Mouse (Mus musculus) limb, embryonic 13.5 days (tissue): ENCODE data around the gene Arsb. TPM values are rescaled to one million over a fixed set of nuclear protein-coding genes. Genes with fewer than 3 reads are reported as not detected.

ENCODE experiments used
- ATAC-seq: fragments of 200-750 bp; cut with Nextera tagmentation; 2 replicates; pipeline ENCODE4 v1.8.0; 2017; ENCODE audit warnings: low read depth, moderate number of reproducible peaks, moderate TSS enrichment; ENCODE audit not compliant: low FRiP score
- H3K27ac ChIP-seq: fragments of 300-500 bp; sonication (generic); 2 replicates; pipeline ENCODE4 v1.5.1; 2015; ENCODE audit warnings: inconsistent platforms, mild to moderate bottlenecking, moderate library complexity
- H3K27me3 ChIP-seq: fragments of 300-500 bp; sonication (generic); 2 replicates; pipeline ENCODE4 v1.6.1; 2015; ENCODE audit warnings: mild to moderate bottlenecking, inconsistent platforms
- H3K36me3 ChIP-seq: fragments of 300-500 bp; sonication (generic); 2 replicates; pipeline ENCODE4 v1.6.1; 2015; ENCODE audit warnings: inconsistent platforms, mild to moderate bottlenecking, moderate library complexity
- H3K4me1 ChIP-seq: fragments of 300-500 bp; sonication (generic); 2 replicates; pipeline ENCODE4 v1.6.1; 2015; ENCODE audit warnings: inconsistent platforms
- H3K4me2 ChIP-seq: fragments of 300-500 bp; sonication (generic); replicated peaks from 2 replicates; pipeline ENCODE4 v1.6.1; 2015; ENCODE audit warnings: inconsistent platforms, mild to moderate bottlenecking, moderate library complexity
- H3K4me3 ChIP-seq: fragments of 300-500 bp; sonication (generic); 2 replicates; pipeline ENCODE4 v1.5.1; 2015; ENCODE audit warnings: moderate library complexity, mild to moderate bottlenecking, inconsistent platforms
- H3K9ac ChIP-seq: fragments of 300-500 bp; sonication (generic); 2 replicates; pipeline ENCODE4 v1.6.1; 2015; ENCODE audit warnings: mild to moderate bottlenecking, inconsistent platforms
- H3K9me3 ChIP-seq: fragments of 300-500 bp; sonication (generic); 2 replicates; pipeline ENCODE4 v1.6.1; 2016; ENCODE audit warnings: inconsistent platforms
- WGBS: fragments of 180-500 bp; shearing (Covaris S2); methylation state at CpG from one replicate; pipeline ENCODE4 v1.1.7; 2015; 5-methylcytosine and 5-hydroxymethylcytosine counted together
- polyA plus RNA-seq: library from polyadenylated mRNA; unstranded; fragments of >200 nt; fragmentation: Nextera tagmentation; extraction: Ambion mirVana; gene quantifications from 2 replicates; pipeline ENCODE4 v1.2.1, GENCODE M21; 2015

Gene Arsb
- polyA plus RNA-seq, 1 experiment from 2014 or later = 13.7 TPM

DNA sequence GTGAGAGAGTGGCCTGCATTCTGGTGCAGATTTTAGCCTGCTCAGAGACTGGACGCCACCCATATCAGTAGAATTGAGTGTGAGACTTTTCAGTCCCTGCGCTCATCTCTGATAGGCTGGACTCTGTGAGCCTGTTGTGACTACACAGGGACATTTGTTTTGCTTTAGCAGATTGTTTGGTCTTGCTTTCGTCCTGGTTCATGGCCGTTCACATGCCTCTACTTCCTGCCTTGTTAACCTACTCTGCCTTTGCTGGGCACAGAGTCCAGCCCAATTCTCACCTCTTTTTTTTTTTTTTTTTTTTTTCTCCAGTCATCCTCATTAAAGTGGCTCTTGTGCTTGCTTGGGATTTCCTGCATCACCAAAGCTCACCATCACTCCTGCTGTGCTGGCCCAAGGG, 79.2 kb downstream of the Arsb start:
- Histone ChIP-seq H3K27ac (no peak overlapping the region), H3K9me3 (no peaks in the 10 kb centered on the region), H3K9ac (no peak overlapping the region), H3K36me3 (no peaks in the 10 kb centered on the region), H3K4me1 (peaks cover 28% of the 10 kb centered on the region), H3K4me2 (no peak overlapping the region), H3K4me3 (no peak overlapping the region), H3K27me3 (no peaks in the 10 kb centered on the region)
- ATAC-seq = no peak
- 51% methylated on average over 4 of the region's 4 CpGs for WGBS

DNA sequence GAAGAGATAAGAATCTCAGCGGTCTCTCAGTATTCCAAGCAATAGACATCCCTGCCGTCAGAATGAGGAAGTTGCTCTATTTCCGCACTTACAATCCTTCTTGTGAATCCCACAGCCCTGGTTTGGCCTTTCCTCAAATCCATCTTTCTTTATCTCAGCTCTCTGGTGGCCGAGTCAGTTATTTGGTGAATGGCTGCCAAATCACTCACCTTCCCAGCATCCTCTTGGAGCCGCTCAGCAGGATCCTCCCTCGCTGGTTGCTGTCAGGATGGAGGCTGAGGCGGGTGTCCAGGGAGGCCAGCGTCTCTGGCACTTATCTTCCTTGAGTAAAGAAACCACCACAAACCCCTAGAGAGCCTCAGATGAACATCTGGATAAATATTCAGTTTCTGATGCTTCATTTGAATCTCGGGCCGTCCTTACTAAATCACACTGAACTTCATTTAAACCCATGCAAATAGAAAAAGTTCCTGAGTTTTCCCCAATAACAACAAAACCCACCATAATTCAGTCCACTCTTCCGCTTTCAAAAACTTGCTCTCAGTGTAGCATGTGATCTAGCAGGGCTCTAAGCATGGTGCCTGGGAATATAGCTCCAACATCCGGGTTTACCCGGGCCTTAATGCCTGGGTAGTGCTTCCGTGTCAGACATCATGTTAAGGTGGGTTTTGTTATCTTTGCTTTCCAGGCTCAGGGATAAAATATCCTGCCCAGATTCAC, 81.1 kb downstream of the Arsb start:
- H3K4me2 ChIP-seq = no peak overlapping the region
- no peak overlapping the region for H3K9ac ChIP-seq
- peak; percentile 42; the same call in 1 of the 2 replicates for ATAC-seq
- H3K9me3 ChIP-seq = no peaks in the 10 kb centered on the region
- H3K27ac ChIP-seq = no peak overlapping the region
- 52% methylated on average over 14 of the region's 14 CpGs for WGBS
- no peaks in the 10 kb centered on the region for H3K27me3 ChIP-seq
- H3K36me3 ChIP-seq = no peaks in the 10 kb centered on the region
- no peak overlapping the region for H3K4me3 ChIP-seq
- peaks cover 34% of the 10 kb centered on the region for H3K4me1 ChIP-seq

DNA sequence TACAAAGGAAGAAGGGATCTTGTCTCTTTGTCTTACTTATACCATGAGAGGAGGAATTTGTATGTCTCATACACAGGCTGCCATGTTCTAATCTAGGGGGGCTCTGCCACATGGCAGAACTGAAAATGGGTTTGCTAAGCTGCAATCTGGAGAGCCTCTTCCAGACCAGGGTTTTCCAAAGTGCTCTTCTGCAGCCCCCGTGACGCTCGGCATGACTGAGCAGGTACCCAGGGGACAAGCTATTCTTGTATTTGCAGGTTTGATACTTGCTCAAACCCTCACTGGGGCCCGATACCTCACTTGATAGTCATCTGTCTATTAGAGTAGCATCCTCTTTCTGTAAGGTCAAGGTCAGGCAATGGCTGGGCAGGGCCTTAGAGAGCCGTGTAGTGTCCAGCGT, 82.3 kb downstream of the Arsb start:
- Histone ChIP-seq H3K4me1 (peaks cover 34% of the 10 kb centered on the region), H3K4me3 (no peak overlapping the region), H3K9me3 (no peaks in the 10 kb centered on the region), H3K36me3 (no peaks in the 10 kb centered on the region), H3K27ac (no peak overlapping the region), H3K9ac (no peak overlapping the region), H3K27me3 (no peaks in the 10 kb centered on the region), H3K4me2 (no peak overlapping the region)
- ATAC-seq = no peak
- WGBS = 94% methylated on average over 6 of the region's 6 CpGs

DNA sequence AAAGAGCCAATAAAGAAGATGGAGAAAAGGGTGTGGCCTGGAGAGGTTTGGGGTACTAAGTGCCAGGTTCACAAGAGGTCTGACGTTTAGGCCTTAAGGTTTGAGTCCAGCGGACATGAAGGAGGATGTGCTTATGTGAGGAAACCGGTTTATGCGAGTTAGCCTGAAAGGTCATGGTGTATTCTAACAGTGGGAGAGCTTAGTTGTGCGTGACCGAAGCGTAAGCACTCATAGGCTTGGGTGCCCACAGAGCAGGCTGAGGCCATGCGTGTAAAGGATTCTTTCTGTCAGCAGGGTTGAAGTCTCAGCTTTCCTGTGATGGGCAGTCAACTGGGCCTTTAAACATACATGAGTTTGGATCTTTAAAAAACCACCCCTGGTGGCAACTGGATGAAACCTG, 82.9 kb downstream of the Arsb start:
- Histone ChIP-seq H3K4me3 (no peak overlapping the region), H3K27me3 (no peaks in the 10 kb centered on the region), H3K36me3 (no peaks in the 10 kb centered on the region), H3K9ac (no peak overlapping the region), H3K9me3 (no peaks in the 10 kb centered on the region), H3K4me1 (peaks cover 34% of the 10 kb centered on the region), H3K4me2 (no peak overlapping the region), H3K27ac (no peak overlapping the region)
- 90% methylated on average over 8 of the region's 8 CpGs for WGBS
- ATAC-seq = no peak

DNA sequence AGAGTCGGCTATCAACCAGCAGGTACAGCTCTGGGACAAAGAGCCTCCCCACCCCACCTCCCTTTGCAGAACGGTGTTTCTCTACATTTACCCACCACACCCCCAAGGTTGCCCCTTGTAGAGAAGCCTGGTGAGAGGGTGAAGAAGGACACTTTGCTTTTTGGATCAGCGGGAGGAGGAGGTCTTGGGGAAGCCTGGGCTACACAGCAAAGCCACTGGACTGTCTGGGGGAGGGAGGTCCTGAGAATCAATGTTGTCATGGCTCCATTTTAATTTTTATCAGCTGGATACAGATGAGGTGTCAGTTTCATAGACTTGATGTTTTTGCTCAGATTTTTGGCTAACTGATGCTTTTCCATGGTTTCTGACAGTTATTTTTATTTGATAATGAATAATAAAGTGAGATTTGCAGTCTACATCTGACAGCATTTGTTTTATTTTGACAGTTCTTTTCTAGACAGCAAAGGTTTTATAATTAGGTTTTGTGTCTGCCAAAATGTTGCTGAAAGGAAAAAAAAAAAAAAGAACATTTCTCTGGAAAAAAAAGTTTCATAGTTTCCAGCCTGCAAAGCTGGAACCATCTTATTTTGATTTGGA, 83.6 kb downstream of the Arsb start:
- Histone ChIP-seq H3K36me3 (no peaks in the 10 kb centered on the region), H3K4me2 (no peak overlapping the region), H3K9me3 (no peaks in the 10 kb centered on the region), H3K27me3 (no peaks in the 10 kb centered on the region), H3K4me1 (peaks cover 34% of the 10 kb centered on the region), H3K27ac (no peak overlapping the region), H3K4me3 (no peak overlapping the region), H3K9ac (no peak overlapping the region)
- WGBS = 82% methylated on average over 3 of the region's 3 CpGs
- no peak for ATAC-seq

DNA sequence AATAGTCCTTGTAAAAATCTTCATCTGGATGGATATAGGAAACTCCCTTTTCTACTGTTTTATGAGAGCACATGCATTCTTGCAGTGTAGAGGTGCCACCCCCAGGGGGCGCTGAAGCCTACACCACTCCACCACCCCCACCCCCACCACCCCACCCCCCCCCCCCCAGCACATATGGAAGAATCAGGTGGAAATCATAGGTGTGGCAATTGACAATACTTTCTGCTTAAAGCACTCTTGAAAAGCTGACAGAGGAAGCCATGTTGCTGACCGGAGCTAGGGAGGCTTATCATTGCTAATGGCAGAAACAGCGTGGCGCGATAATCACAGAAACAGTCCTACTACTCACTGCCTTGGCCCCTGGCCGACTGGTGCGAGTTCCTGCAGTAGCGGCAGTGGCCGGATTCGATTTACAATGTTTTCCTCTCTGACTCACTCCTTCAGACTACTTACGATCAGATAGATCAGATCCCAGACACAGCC, 84.3 kb downstream of the Arsb start:
- peak; percentile 12; the same call in 1 of the 2 replicates for ATAC-seq
- Histone ChIP-seq H3K27me3 (no peaks in the 10 kb centered on the region), H3K9ac (no peak overlapping the region), H3K27ac (no peak overlapping the region), H3K36me3 (no peaks in the 10 kb centered on the region), H3K9me3 (no peaks in the 10 kb centered on the region), H3K4me2 (peak overlapping the region; percentile 51), H3K4me1 (peaks cover 30% of the 10 kb centered on the region), H3K4me3 (no peak overlapping the region)
- WGBS = 26% methylated on average over 11 of the region's 11 CpGs

DNA sequence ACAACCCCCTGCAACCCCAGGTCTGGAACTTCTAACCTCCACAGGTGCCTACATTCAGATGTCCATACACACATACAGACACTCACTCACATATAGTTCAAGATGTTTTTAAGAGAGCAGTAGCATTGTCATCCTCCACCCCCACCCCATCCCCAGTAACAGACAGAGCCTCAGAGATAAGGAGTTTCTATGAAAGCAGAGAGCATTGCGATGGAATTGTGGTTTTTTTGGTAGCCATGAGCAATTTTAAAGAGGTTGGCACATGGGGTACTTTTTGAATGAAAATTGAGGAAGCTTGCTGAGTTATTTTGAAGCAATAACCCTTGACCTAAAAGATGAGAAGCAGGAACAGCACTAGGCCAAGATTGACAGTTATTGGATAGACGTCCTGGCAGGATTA, 89.8 kb downstream of the Arsb start:
- 89% methylated on average over 2 of the region's 2 CpGs for WGBS
- Histone ChIP-seq H3K27ac (no peak overlapping the region), H3K27me3 (no peaks in the 10 kb centered on the region), H3K9me3 (no peaks in the 10 kb centered on the region), H3K36me3 (no peaks in the 10 kb centered on the region; the same call in 1 of the 2 replicates), H3K9ac (no peak overlapping the region), H3K4me1 (peaks cover 15% of the 10 kb centered on the region), H3K4me2 (no peak overlapping the region), H3K4me3 (no peak overlapping the region)
- no peak for ATAC-seq

DNA sequence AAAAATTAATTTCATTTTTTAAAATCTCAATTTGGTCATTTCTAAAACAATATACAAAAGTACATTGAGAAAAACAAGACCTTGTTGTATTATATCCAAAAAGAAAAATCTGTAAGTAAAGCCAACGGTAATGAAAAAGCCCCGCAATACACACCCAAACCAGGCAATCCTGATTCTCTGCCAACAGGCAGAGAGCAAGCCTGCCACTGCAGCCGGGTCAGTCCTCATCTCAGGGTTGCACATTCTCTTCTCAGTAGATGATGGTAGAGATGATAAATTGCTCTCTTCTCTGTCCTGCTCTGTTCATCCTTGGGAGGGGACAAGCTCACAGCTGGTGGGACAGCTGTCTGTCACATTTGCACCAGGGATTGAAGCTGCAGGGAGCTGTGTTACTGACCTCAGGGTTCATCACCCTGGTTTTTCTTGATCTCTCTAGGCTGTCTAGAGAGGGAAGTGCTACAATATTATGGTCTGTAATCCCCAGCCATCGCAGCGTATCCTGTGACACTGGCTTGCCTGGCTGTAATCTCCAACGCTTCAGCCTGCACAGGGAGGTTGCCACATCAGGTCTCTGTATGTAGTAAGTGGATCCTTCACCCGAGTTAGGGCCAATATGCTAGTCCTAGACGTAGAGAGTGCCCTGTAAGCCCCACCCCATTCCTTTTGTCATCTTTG, 92.8 kb downstream of the Arsb start:
- Histone ChIP-seq H3K27ac (no peak overlapping the region), H3K9ac (no peak overlapping the region), H3K27me3 (no peaks in the 10 kb centered on the region), H3K4me3 (no peak overlapping the region), H3K36me3 (peaks cover 5% of the 10 kb centered on the region; the same call in 1 of the 2 replicates), H3K9me3 (peaks cover 7% of the 10 kb centered on the region; the same call in 1 of the 2 replicates), H3K4me1 (peaks cover 15% of the 10 kb centered on the region), H3K4me2 (no peak overlapping the region)
- ATAC-seq = 0 out of 2 replicates have a peak, but pooled peaks have one; percentile 54
- WGBS = 45% methylated on average over 8 of the region's 8 CpGs

DNA sequence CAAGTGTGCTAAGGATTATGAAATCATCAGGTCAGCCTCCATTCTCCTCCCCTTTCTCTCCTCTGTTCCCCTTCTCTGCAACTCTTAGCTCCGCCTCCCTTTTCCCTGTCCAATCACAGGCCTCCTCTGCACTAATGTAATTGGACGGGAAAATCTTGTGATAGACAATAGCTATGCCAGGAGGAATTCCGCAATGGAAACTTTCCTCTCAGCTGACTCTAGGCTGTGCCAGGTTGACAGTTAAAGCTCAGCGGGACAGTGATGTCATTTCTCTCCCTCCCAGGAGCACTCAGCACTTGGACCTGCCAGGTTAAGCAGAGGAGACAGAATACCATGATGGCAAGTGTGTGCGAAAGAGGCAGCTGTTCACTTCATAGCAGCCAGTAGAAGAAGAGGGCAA, 95.2 kb downstream of the Arsb start:
- H3K4me3 ChIP-seq = no peak overlapping the region
- H3K36me3 ChIP-seq = peaks cover 5% of the 10 kb centered on the region; the same call in 1 of the 2 replicates
- peaks cover 7% of the 10 kb centered on the region; the same call in 1 of the 2 replicates for H3K9me3 ChIP-seq
- no peaks in the 10 kb centered on the region for H3K27me3 ChIP-seq
- no peak overlapping the region for H3K27ac ChIP-seq
- peaks cover 15% of the 10 kb centered on the region for H3K4me1 ChIP-seq
- WGBS = 86% methylated on average over 5 of the region's 5 CpGs
- H3K4me2 ChIP-seq = no peak overlapping the region
- no peak overlapping the region for H3K9ac ChIP-seq
- ATAC-seq = no peak

DNA sequence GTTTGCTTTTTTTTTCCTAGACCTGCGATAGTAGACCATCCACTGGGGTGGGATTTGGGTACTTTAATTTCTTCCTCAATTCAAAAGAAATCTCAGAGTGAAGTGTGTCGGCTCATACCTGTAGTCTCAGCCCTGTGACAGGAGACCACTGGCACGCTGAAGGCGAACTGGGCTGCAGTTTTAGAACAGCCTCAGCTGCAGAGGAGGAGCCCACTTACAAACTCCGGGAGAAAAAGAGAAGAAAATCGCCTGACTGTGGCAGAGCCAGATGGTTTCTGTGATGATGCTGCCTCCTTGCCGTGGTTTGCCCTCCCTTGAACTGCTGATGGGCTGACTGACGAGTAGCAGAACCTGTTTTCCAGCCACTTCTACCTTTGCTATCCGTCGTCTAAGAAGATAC, 100.3 kb downstream of the Arsb start:
- 72% methylated on average over 10 of the region's 10 CpGs for WGBS
- ATAC-seq = no peak
- H3K27ac ChIP-seq = no peak overlapping the region

DNA sequence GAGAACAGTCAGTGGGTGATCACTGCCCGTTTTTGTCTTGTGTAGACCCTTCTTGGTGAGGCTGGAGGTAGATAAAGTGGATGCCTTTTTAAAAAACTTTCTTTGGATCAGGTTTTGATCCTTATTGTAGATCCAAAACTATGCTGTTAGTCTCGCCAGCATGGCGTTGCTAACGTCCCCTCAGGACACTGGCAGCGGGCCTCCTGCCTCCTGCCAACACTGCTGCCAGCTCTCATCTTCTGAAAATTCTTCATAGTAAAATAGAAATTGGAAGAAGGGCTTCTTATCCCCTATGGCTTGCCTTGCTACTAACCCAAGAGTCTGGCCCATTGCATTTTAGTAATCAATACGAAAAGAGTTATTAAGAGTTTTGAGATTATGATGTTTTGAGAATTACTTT, 101.2 kb downstream of the Arsb start:
- Histone ChIP-seq H3K4me1 (no peaks in the 10 kb centered on the region), H3K36me3 (peaks cover 4% of the 10 kb centered on the region; the same call in 1 of the 2 replicates), H3K4me2 (no peak overlapping the region), H3K9me3 (peaks cover 7% of the 10 kb centered on the region; the same call in 1 of the 2 replicates), H3K27ac (no peak overlapping the region), H3K4me3 (no peak overlapping the region), H3K27me3 (no peaks in the 10 kb centered on the region), H3K9ac (no peak overlapping the region)
- ATAC-seq = no peak
- WGBS = 90% methylated on average over 6 of the region's 6 CpGs

More for the DNA sequence above, 100.3 kb downstream of the Arsb start:
- H3K4me1 ChIP-seq = no peaks in the 10 kb centered on the region
- H3K27me3 ChIP-seq = no peaks in the 10 kb centered on the region
- H3K9me3 ChIP-seq = peaks cover 7% of the 10 kb centered on the region; the same call in 1 of the 2 replicates
- no peak overlapping the region for H3K4me2 ChIP-seq
- no peak overlapping the region for H3K9ac ChIP-seq
- H3K36me3 ChIP-seq = peaks cover 5% of the 10 kb centered on the region; the same call in 1 of the 2 replicates
- no peak overlapping the region for H3K4me3 ChIP-seq

DNA sequence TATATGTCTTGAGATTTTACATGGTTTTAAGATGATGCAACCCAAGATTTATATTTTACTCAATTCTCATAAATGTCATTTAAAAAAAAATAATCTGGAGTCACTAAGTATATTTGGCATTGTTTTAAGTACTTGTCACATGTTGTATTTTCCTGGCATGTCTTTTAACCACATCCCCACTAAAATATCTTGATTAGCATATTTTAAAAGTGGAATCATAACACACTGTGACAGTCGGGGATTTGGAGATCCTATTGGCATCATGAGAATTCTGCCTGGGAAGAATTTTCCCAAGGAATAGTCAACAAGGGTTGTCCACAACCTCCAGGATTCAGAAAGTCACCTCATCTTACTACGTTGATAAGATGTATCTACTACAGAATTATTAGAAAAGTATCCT, 106.5 kb downstream of the Arsb start:
- WGBS = 81% methylated on average over 2 of the region's 2 CpGs

More for the DNA sequence above, 106.5 kb downstream of the Arsb start:
- Histone ChIP-seq H3K9me3 (no peaks in the 10 kb centered on the region), H3K4me1 (0 out of 2 replicates have a peak, but pooled peaks cover under 1% of the 10 kb centered on the region), H3K4me2 (no peak overlapping the region), H3K27me3 (no peaks in the 10 kb centered on the region), H3K36me3 (no peaks in the 10 kb centered on the region), H3K27ac (no peak overlapping the region), H3K4me3 (no peak overlapping the region), H3K9ac (no peak overlapping the region)
- ATAC-seq = no peak
